Mouse (Mus musculus): ENCODE measurements around the gene Plekhs1.
"Not testable (repeated sequence)": the region's sequence is repeated elsewhere in the genome, so short reads cannot be mapped to it uniquely, and the experiment has no call there.

Gene Plekhs1

GRCm38 (mm10) chr19:56519408-56519807, 58.0 kb downstream of the Plekhs1 start:
- DNase-seq (ENCODE audit: low spot score), result not testable (repeated sequence)

GRCm38 (mm10) chr19:56530529-56530928, 69.1 kb downstream of the Plekhs1 start:
- not testable (repeated sequence) for DNase-seq (ENCODE audit: low spot score)

- DNase-seq (ENCODE audit: low spot score), result no peak
These were observed 69.8 kb downstream of the Plekhs1 start for GRCm38 (mm10) chr19:56531251-56531650.

- DNase-seq (ENCODE audit: low spot score), result no peak
These were observed 72.0 kb downstream of the Plekhs1 start for GRCm38 (mm10) chr19:56533291-56534071.

- no peak for DNase-seq (ENCODE audit: low spot score)
These were observed 72.9 kb downstream of the Plekhs1 start for GRCm38 (mm10) chr19:56534337-56534736.

GRCm38 (mm10) chr19:56535064-56535463, 73.6 kb downstream of the Plekhs1 start:
- no peak for DNase-seq (ENCODE audit: low spot score)

- DNase-seq (ENCODE audit: low spot score), result no peak
These were observed 74.3 kb downstream of the Plekhs1 start for GRCm38 (mm10) chr19:56535765-56536164.

Data from embryo, embryonic 10 days (tissue).